Mouse (Mus musculus): Measurements from ENCODE around the gene Fhad1. TPM values are rescaled to one million over a fixed set of nuclear protein-coding genes. Genes with fewer than 3 reads are reported as not detected.
"Not testable (repeated sequence)": the region's sequence is repeated elsewhere in the genome, so short reads cannot be mapped to it uniquely, and the experiment has no call there.

Fhad1 gene
- polyA plus RNA-seq, 1 experiment from 2014 or later, result 9.0 TPM

DNA sequence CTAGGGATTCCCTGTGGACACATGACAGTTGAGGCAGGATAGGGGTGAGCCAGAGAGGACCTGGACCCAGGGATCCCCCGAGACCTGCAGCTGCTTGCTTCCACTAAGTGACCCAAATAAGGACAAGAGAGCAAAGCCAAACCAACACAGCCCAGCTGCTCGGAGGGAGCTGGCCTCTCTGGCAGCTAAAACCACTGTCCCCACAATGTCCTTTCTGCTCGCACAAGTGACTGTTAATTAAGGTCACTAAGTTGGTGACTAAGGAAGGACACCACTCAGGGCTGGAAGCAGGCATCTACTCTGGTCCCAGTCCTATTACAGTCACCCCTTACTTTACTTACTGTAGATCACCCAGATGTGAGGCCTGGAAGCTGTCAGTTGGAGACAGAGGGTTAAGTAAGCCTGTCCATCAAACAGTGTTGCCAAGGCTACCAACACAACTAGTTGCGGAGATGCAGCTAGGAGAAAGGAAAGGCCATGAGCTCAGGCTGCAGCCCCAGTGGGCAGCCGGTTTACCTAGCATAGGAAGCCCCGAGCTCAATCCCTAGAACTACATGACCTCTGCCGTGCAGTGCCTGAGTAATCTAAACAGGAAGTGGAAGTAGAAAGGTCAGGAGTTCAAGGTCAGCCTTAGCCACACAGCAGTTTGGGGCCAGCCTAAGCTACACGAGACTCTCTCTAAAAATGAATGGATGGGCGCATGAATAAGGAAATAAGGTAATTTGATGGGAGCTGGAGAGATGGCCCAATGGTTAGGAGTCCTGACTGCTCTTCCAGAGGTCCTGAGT, 39.0 kb upstream of the Fhad1 start:
- H3K9me3 ChIP-seq (replicated peaks), result no peaks in the 10 kb centered on the region
- no peaks in the 10 kb centered on the region for H3K36me3 ChIP-seq
- WGBS, result 49% methylated on average over 9 of the region's 9 CpGs
- no peak for ATAC-seq (ENCODE audit: insufficient number of reproducible peaks, low FRiP score, low TSS enrichment, low read depth)
- H3K27me3 ChIP-seq, result no peaks in the 10 kb centered on the region
- no peak overlapping the region for H3K4me3 ChIP-seq (replicated peaks)
- peaks cover 15% of the 10 kb centered on the region for H3K4me1 ChIP-seq
- no peak overlapping the region for H3K27ac ChIP-seq (replicated peaks)
- no peak overlapping the region for H3K4me2 ChIP-seq (replicated peaks)
- no peak overlapping the region for H3K9ac ChIP-seq

- no peak for ATAC-seq (ENCODE audit: insufficient number of reproducible peaks, low FRiP score, low TSS enrichment, low read depth)
- Histone ChIP-seq H3K36me3 (no peaks in the 10 kb centered on the region), H3K9ac (no peak overlapping the region), H3K4me3 (replicated peaks) (no peak overlapping the region), H3K9me3 (replicated peaks) (no peaks in the 10 kb centered on the region), H3K27ac (replicated peaks) (no peak overlapping the region), H3K4me2 (replicated peaks) (no peak overlapping the region), H3K27me3 (no peaks in the 10 kb centered on the region), H3K4me1 (peaks cover 15% of the 10 kb centered on the region)
- 44% methylated on average over 4 of the region's 4 CpGs for whole genome bisulfite sequencing
These were observed 38.4 kb upstream of the Fhad1 start for GRCm38 (mm10) chr4:142053261-142053660.

GRCm38 (mm10) chr4:142052391-142053132, 37.7 kb upstream of the Fhad1 start:
- peak overlapping the region; percentile 30 for H3K4me2 ChIP-seq (replicated peaks)

DNA sequence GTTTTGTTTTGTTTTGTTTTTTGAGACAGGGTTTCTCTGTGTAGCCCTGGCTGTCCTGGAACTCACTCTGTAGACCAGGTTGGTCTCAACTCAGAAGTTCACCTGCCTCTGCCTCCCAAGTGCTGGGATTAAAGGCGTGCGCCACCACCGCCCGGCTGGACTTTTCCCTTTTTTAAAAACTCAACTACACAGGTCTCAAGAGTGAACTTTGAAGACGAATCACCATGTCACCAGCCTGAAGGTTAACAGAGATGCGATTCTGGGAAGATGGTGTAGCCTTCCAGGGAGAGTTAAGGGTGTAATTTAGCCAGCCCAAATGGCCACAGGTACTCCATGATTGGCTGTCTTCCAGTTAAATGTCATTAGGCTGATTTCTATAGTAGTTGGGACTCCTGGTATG, 37.0 kb upstream of the Fhad1 start:
- not testable (repeated sequence) for H3K4me3 ChIP-seq (replicated peaks); H3K27me3 ChIP-seq; H3K27ac ChIP-seq (replicated peaks); H3K9me3 ChIP-seq (replicated peaks); H3K4me2 ChIP-seq (replicated peaks); ATAC-seq (ENCODE audit: insufficient number of reproducible peaks, low FRiP score, low TSS enrichment, low read depth); H3K36me3 ChIP-seq; H3K4me1 ChIP-seq; H3K9ac ChIP-seq
- WGBS, result 74% methylated on average over 6 of the region's 6 CpGs

More at GRCm38 (mm10) chr4:142052391-142053132, 37.7 kb upstream of the Fhad1 start:
- Histone ChIP-seq H3K9me3 (replicated peaks) (no peaks in the 10 kb centered on the region), H3K27ac (replicated peaks) (no peak overlapping the region), H3K36me3 (no peaks in the 10 kb centered on the region), H3K4me1 (peaks cover 10% of the 10 kb centered on the region), H3K4me3 (replicated peaks) (no peak overlapping the region), H3K27me3 (no peaks in the 10 kb centered on the region), H3K9ac (no peak overlapping the region)
- ATAC-seq (ENCODE audit: insufficient number of reproducible peaks, low FRiP score, low TSS enrichment, low read depth), result no peak
- WGBS, result 25% methylated on average over 22 of the region's 22 CpGs

- 92% methylated on average over 5 of the region's 5 CpGs for WGBS
- H3K4me1 ChIP-seq, result peaks cover 5% of the 10 kb centered on the region; the same call in 1 of the 2 replicates
These were observed 35.1 kb upstream of the Fhad1 start for GRCm38 (mm10) chr4:142049963-142050362.

GRCm38 (mm10) chr4:142048391-142048790, 33.5 kb upstream of the Fhad1 start:
- H3K36me3 ChIP-seq, result no peaks in the 10 kb centered on the region
- no peak overlapping the region for H3K27ac ChIP-seq (replicated peaks)
- 69% methylated on average over 8 of the region's 8 CpGs for WGBS
- no peaks in the 10 kb centered on the region for H3K27me3 ChIP-seq
- ATAC-seq (ENCODE audit: insufficient number of reproducible peaks, low FRiP score, low TSS enrichment, low read depth), result no peak
- no peaks in the 10 kb centered on the region for H3K9me3 ChIP-seq (replicated peaks)
- no peak overlapping the region for H3K4me3 ChIP-seq (replicated peaks)
- no peak overlapping the region for H3K9ac ChIP-seq
- peaks cover 13% of the 10 kb centered on the region; the same call in 1 of the 2 replicates for H3K4me1 ChIP-seq
- H3K4me2 ChIP-seq (replicated peaks), result no peak overlapping the region

More at GRCm38 (mm10) chr4:142049963-142050362, 35.1 kb upstream of the Fhad1 start:
- no peaks in the 10 kb centered on the region for H3K27me3 ChIP-seq
- no peaks in the 10 kb centered on the region for H3K9me3 ChIP-seq (replicated peaks)
- ATAC-seq (ENCODE audit: insufficient number of reproducible peaks, low FRiP score, low TSS enrichment, low read depth), result no peak
- H3K4me3 ChIP-seq (replicated peaks), result no peak overlapping the region
- H3K4me2 ChIP-seq (replicated peaks), result no peak overlapping the region
- H3K27ac ChIP-seq (replicated peaks), result no peak overlapping the region
- no peak overlapping the region for H3K9ac ChIP-seq
- H3K36me3 ChIP-seq, result no peaks in the 10 kb centered on the region

GRCm38 (mm10) chr4:142047005-142047404, 32.1 kb upstream of the Fhad1 start:
- no peak overlapping the region for H3K4me3 ChIP-seq (replicated peaks)
- H3K27ac ChIP-seq (replicated peaks), result no peak overlapping the region
- no peak overlapping the region for H3K9ac ChIP-seq
- no peaks in the 10 kb centered on the region for H3K36me3 ChIP-seq
- 89% methylated on average over 5 of the region's 5 CpGs for WGBS
- no peak for ATAC-seq (ENCODE audit: insufficient number of reproducible peaks, low FRiP score, low TSS enrichment, low read depth)
- no peaks in the 10 kb centered on the region for H3K9me3 ChIP-seq (replicated peaks)
- peaks cover 15% of the 10 kb centered on the region for H3K4me1 ChIP-seq
- no peak overlapping the region for H3K4me2 ChIP-seq (replicated peaks)
- no peaks in the 10 kb centered on the region for H3K27me3 ChIP-seq

- Histone ChIP-seq H3K9me3 (replicated peaks) (no peaks in the 10 kb centered on the region), H3K4me1 (peaks cover 16% of the 10 kb centered on the region), H3K9ac (no peak overlapping the region), H3K36me3 (no peaks in the 10 kb centered on the region), H3K4me3 (replicated peaks) (no peak overlapping the region), H3K4me2 (replicated peaks) (no peak overlapping the region), H3K27me3 (no peaks in the 10 kb centered on the region), H3K27ac (replicated peaks) (no peak overlapping the region)
- no peak for ATAC-seq (ENCODE audit: insufficient number of reproducible peaks, low FRiP score, low TSS enrichment, low read depth)
- 85% methylated on average over 7 of the region's 7 CpGs for WGBS
These were observed 31.6 kb upstream of the Fhad1 start for GRCm38 (mm10) chr4:142046496-142046895.

DNA sequence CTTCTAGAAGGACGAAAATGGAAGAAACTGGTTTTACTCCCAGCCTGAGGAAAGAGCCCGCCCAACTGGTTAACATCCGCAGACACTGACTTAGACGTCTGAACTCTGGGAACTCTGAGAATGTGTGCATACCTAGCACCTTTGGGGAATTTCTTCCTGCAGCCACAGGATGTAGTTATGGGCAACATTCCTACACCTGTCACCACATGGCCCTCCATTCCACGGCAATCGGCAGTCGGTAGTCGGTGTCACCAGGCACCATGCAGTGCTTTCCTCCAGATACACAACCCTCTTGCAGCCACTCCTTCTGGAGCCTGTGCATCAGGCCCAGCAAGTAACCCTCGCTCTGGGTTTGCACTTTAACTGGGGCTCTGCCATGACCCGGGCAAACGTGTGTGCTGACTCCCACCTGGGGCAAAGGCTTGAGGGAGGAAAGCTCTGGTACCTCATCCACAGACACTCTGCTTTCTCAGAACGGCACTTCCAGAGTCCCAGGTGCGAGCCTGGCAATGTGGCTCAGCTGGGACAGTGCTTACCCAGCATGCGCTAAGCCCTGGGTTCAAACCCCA, 30.8 kb upstream of the Fhad1 start:
- no peak overlapping the region for H3K27ac ChIP-seq (replicated peaks)
- H3K4me1 ChIP-seq, result peaks cover 16% of the 10 kb centered on the region
- H3K36me3 ChIP-seq, result no peaks in the 10 kb centered on the region
- no peak for ATAC-seq (ENCODE audit: insufficient number of reproducible peaks, low FRiP score, low TSS enrichment, low read depth)
- no peaks in the 10 kb centered on the region for H3K27me3 ChIP-seq
- H3K9me3 ChIP-seq (replicated peaks), result no peaks in the 10 kb centered on the region
- 61% methylated on average over 14 of the region's 14 CpGs for WGBS
- H3K4me2 ChIP-seq (replicated peaks), result no peak overlapping the region
- no peak overlapping the region for H3K9ac ChIP-seq
- H3K4me3 ChIP-seq (replicated peaks), result no peak overlapping the region

GRCm38 (mm10) chr4:142044452-142044851, 29.6 kb upstream of the Fhad1 start:
- WGBS, result 51% methylated on average over 12 of the region's 12 CpGs
- Histone ChIP-seq H3K36me3 (no peaks in the 10 kb centered on the region), H3K9ac (no peak overlapping the region), H3K27me3 (no peaks in the 10 kb centered on the region), H3K27ac (replicated peaks) (no peak overlapping the region), H3K4me2 (replicated peaks) (no peak overlapping the region), H3K9me3 (replicated peaks) (no peaks in the 10 kb centered on the region), H3K4me1 (peaks cover 16% of the 10 kb centered on the region), H3K4me3 (replicated peaks) (no peak overlapping the region)
- peak; percentile 37; the same call in 1 of the 2 replicates for ATAC-seq (ENCODE audit: insufficient number of reproducible peaks, low FRiP score, low TSS enrichment, low read depth)

DNA sequence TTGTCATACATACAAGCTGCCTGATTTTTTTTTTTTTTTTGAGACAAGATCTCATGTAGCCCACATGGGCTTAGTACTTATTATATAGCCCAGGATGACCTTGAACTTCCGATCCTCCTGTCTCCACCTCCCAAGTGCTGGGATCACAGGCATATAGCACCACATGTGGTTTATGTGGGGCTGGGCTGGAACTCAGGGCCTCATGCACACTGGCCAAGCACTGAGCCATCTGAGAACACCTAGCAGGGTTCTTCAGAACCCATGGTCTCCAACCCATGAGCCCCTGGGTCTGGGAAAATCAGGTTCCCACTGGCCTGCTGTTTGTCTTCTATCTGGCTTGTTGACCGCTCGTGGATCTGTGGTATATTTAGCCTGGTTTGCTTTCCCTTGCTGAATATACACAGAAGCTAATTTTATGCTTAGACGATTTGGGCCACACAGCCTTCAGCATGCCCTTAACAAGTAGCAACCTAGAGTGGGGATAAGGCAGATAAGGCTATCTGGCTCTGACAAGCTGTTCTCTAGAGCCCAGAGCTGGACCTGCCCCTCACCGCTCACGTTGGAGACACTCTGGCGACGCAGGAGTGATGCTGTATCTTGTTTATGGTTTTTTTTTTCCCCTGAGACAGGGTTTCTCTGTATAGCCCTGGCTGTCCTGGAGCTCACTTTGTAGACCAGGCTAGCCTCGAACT, 24.9 kb upstream of the Fhad1 start:
- Histone ChIP-seq H3K27ac (replicated peaks) (no peak overlapping the region), H3K4me3 (replicated peaks) (no peak overlapping the region), H3K36me3 (0 out of 2 replicates have a peak, but pooled peaks cover 5% of the 10 kb centered on the region), H3K9me3 (replicated peaks) (no peaks in the 10 kb centered on the region), H3K4me1 (peaks cover 29% of the 10 kb centered on the region), H3K4me2 (replicated peaks) (no peak overlapping the region), H3K27me3 (no peaks in the 10 kb centered on the region), H3K9ac (no peak overlapping the region)
- ATAC-seq (ENCODE audit: insufficient number of reproducible peaks, low FRiP score, low TSS enrichment, low read depth), result no peak
- 89% methylated on average over 9 of the region's 9 CpGs for WGBS

Data from embryonic facial prominence, embryonic 15.5 days (tissue).